Mouse (Mus musculus): ENCODE results near the gene Tsacc. TPM values are rescaled to one million over a fixed set of nuclear protein-coding genes. Genes with fewer than 3 reads are reported as not detected.

The Tsacc gene
- total RNA-seq, 2 experiments from 2014 or later = 8.7 to 9.5 TPM

DNA sequence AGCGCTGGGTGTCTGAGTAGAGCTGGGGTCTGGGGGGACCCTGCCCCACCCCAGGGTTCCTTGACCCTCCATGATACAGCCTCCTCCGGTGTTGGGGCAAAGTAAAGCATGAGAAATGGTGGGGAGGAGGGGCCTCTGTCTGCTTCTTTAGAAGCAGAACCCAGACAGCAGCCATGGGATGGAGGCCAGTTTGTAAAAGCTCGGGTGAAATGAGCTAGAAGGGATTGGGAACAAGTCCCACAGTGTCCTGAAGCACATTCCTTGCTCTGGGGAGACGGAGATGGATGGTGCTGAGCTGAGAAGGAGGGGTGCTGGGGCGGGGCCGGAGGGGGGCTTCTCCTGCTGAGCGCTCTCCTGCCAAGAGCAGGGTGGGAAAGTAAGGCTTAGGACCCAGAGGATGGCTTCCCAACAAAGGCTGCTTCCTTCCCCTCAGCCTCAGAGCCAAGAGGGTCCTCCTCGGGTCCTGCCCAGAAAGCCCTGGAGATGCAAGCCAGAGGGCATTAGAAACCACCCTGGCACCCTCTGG lies 57.9 kb downstream of the Tsacc start:
- DNase-seq = no peak

DNA sequence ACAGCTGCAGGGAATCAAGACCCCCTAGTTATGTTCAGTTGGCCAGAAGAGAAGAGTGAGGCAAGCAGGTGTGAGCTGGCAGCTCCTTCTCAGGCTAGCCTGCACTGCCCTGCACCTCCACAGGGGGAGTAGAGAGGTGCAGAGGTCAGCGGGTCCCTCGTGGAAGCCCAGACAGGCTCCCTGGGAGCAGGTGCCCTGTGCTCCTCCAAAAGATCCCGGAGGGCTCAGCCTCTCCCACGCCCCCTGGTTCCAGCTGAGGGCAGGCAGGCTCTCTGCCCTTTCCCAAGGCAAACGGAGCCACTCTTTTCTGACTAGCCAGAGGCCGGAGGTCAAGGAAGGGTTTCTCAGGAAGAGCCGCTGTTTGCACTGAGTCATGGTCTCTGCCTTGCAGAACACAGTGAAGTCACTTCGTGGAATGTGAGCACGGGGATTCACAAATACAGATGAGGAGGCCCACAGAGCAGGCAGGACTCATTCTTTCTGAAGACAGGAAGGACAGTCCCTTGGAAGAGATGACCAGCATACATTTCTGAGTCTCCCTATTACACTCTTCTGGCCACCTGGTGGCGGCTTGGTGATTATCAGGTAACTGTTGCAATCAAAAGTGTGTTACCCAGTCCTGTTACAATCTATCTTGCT lies 59.1 kb downstream of the Tsacc start:
- DNase-seq = no peak

DNA sequence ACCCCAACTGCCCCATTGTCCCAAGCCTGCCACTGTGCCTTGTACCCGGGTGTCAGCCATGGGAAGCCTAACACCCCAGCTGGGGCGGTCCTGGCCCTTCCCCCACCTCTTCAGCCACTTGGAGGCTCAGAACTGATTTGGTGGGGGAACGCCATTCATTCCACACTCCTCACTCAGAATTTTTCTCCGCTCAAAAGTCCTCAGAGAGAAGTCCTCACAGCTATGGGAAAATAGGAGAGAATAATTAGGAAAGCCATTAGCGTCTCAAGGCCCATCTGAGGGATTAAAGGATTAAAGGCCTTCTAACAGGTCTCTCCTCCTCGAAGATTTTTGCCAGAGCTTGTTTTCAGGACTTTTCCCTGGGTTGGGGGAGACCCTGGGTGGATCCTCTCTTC lies 59.6 kb downstream of the Tsacc start:
- no peak for DNase-seq

DNA sequence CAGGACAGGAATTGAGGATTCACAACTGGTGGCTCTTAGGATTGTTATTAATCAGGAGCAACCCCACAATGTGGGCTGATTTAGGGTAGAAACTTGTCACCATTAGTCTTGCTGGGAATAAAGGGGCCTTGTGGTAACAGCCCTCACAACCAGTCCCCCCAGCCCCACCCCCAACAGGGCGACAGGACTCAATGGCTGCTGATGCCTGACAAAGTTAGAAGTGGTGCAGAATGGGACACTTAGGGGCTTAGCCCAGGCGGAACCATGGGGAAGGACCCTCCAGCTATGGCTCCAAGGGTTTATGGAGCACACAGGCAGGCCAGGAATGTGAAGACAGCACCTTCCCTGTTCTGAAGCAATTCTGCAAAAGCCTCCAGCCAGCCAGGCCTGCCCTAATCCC lies 61.2 kb downstream of the Tsacc start:
- DNase-seq = no peak

DNA sequence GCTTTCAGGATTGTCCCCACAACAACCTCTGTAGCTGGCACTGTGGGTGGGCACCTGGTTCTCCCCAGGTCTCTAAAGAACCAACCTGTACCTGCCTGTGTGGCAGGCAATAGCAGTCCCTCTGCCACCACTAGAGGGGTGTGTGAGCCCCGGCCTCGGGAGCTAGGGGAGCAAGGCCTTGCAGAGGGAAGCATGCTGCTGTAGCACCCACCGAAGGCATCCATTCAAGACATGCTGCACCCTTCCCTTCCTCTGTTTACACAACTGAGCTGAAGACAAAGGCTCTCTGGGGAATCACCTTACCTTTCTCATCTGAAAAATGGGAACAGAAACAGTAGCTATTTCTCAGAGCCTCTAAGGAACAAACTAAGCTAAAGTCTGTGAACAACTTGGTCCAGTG lies 61.6 kb downstream of the Tsacc start:
- no peak for DNase-seq

GRCm38 (mm10) chr3:88234041-88234440 lies 62.8 kb downstream of the Tsacc start:
- no peak for DNase-seq

GRCm38 (mm10) chr3:88232851-88233649 lies 63.7 kb downstream of the Tsacc start:
- no peak for DNase-seq

Other genes starting within 250 kb of the Tsacc start
- gene Naxe, start 238.5 kb downstream of the Tsacc start, total RNA-seq (2021) = 10 to 100 TPM; 52.5 to 57.1 TPM
- not detected for gene Ttc24, start 218.7 kb downstream of the Tsacc start, total RNA-seq (2021)
- 1 to 10 TPM; 5.6 to 8.3 TPM for gene Iqgap3, start 215.0 kb downstream of the Tsacc start, total RNA-seq (2021)
- gene Mef2d, start 154.6 kb downstream of the Tsacc start, total RNA-seq (2021) = 100 to 1,000 TPM; 148 to 163 TPM
- gene Rhbg, start 42.3 kb downstream of the Tsacc start, total RNA-seq (2021) = not detected
- gene Gm38392, start 9.8 kb downstream of the Tsacc start, total RNA-seq (2021) = under 1 TPM; 0.47 to 0.72 TPM
- 100 to 1,000 TPM; 177 to 190 TPM for gene Cct3, start 117 bp upstream of the Tsacc start, total RNA-seq (2021)
- 10 to 100 TPM; 48.2 to 52.1 TPM for gene Glmp, start 28.0 kb upstream of the Tsacc start, total RNA-seq (2021)
- 1 to 10 TPM; 1.1 to 1.2 TPM for gene Tmem79, start 39.1 kb upstream of the Tsacc start, total RNA-seq (2021)
- 10 to 100 TPM; 31.1 to 43.9 TPM for gene Smg5, start 39.3 kb upstream of the Tsacc start, total RNA-seq (2021)
- 1 to 10 TPM; 1.2 to 1.6 TPM for gene Paqr6, start 67.6 kb upstream of the Tsacc start, total RNA-seq (2021)
- 10 to 100 TPM in 1 of 2 experiments, not detected in 1; 29.3 TPM for gene Bglap3, start 75.7 kb upstream of the Tsacc start, total RNA-seq (2021)
- 10 to 100 TPM in 1 of 2 experiments, not detected in 1; 42.4 TPM for gene Bglap2, start 81.7 kb upstream of the Tsacc start, total RNA-seq (2021)
- gene Bglap, start 87.5 kb upstream of the Tsacc start, total RNA-seq (2021) = 100 to 1,000 TPM in 1 of 2 experiments, not detected in 1; 175 TPM
- gene Pmf1, start 113.3 kb upstream of the Tsacc start, total RNA-seq (2021) = 10 to 100 TPM; 44.0 to 46.8 TPM
- gene Slc25a44, start 128.1 kb upstream of the Tsacc start, total RNA-seq (2021) = 10 to 100 TPM; 11.9 to 12.3 TPM
- 1 to 10 TPM; 2.3 to 3.7 TPM for gene Sema4a, start 164.2 kb upstream of the Tsacc start, total RNA-seq (2021)
- gene Lmna, start 213.0 kb upstream of the Tsacc start, total RNA-seq (2021) = 100 to 1,000 TPM; 189 to 213 TPM
- gene Mex3a, start 235.4 kb upstream of the Tsacc start, total RNA-seq (2021) = 1 to 10 TPM; 3.0 to 6.3 TPM

All from gastrocnemius, postnatal 10 days (tissue).